Mouse (Mus musculus) C2C12 (cell line): ENCODE measurements around the gene Nck2.

Source experiments
- CTCF ChIP-seq: IDR thresholded peaks from one replicate; pipeline ENCODE4 v1.5.1; 2011; ENCODE audit not compliant: control insufficient read depth, insufficient read depth, insufficient read length
- FOSL1 ChIP-seq: IDR thresholded peaks from one replicate; pipeline ENCODE4 v1.8.0; 2011; ENCODE audit warnings: mild to moderate bottlenecking, low read length; ENCODE audit not compliant: poor library complexity, insufficient read depth, severe bottlenecking
- MAX ChIP-seq: IDR thresholded peaks from one replicate; pipeline ENCODE4 v1.6.1; 2011; ENCODE audit warnings: mild to moderate bottlenecking, control low read depth
- MYOG ChIP-seq: IDR thresholded peaks from one replicate; pipeline ENCODE4 v1.6.1; 2011; ENCODE audit not compliant: control insufficient read depth, insufficient read length; ENCODE audit errors: extremely low read depth
- USF1 ChIP-seq: IDR thresholded peaks from one replicate; pipeline ENCODE4 v1.6.1; 2011; ENCODE audit warnings: low read depth, mild to moderate bottlenecking, control low read depth, moderate library complexity

GRCm38 (mm10) chr1:43521950-43522349, 77.6 kb downstream of the Nck2 start:
- TF ChIP-seq USF1, result no peak
- TF ChIP-seq CTCF, result no peak
- no peak for TF ChIP-seq MAX
- TF ChIP-seq FOSL1, result no peak
- TF ChIP-seq MYOG, result no peak
